14 mouse cellular contexts compared by ENCODE assay signal in genomic region chr4:135291841-135292240, GRCm38 (mm10). TPM values are rescaled to one million over a fixed set of nuclear protein-coding genes. Genes with fewer than 3 reads are reported as not detected.
DNase-seq lines count a peak whose midpoint lies in the region; ATAC-seq and TF ChIP-seq lines count a peak whose summit lies in the region.
"Had no signal": no experiment of that assay in that cellular context is flagged by ENCODE, and none has a peak within 500 bp of the region (broad histone marks: within the 10 kb centered on the region; RNA-seq: fewer than 3 reads in every experiment).

No protein-coding gene starts in this region.

- no peak overlapping the region for H3K4me3 ChIP-seq in heart, embryonic 11.5 days (ENCODE audit: low read depth, low read length)
- no peak overlapping the region for H3K4me3 ChIP-seq in liver, embryonic 11.5 days (ENCODE audit: low read depth, low read length)
- no peak overlapping the region for H3K4me3 ChIP-seq in liver, postnatal 0 days (ENCODE audit: low read depth, low read length)
- H3K4me3 ChIP-seq in liver, embryonic 13.5 days (replicated peaks), result no peak overlapping the region
- H3K4me3 ChIP-seq in stomach, postnatal 0 days (ENCODE audit: low read depth, low read length), result no peak overlapping the region
- H3K4me3 ChIP-seq: limb, embryonic 13.5 days had no signal

- H3K36me3 ChIP-seq in heart, embryonic 11.5 days (ENCODE audit: control insufficient read depth, insufficient read depth, low read length), result no peaks in the 10 kb centered on the region
- no peaks in the 10 kb centered on the region for H3K36me3 ChIP-seq in liver, embryonic 11.5 days (ENCODE audit: control insufficient read depth, insufficient read depth, low read length)
- H3K36me3 ChIP-seq in liver, postnatal 0 days (replicated peaks; ENCODE audit: insufficient read depth, low read length), result no peaks in the 10 kb centered on the region
- no peaks in the 10 kb centered on the region for H3K36me3 ChIP-seq in liver, embryonic 13.5 days
- H3K36me3 ChIP-seq in stomach, postnatal 0 days (ENCODE audit: control insufficient read depth, insufficient read depth, low read length), result no peaks in the 10 kb centered on the region
- H3K36me3 ChIP-seq: limb, embryonic 13.5 days had no signal

- WGBS in heart, embryonic 11.5 days (ENCODE audit: insufficient replicate concordance), result 15% methylated on average over 6 of the region's 6 CpGs
- WGBS in liver, embryonic 11.5 days, result 38% methylated on average over 6 of the region's 6 CpGs
- 58% methylated on average over 6 of the region's 6 CpGs for WGBS in liver, postnatal 0 days (ENCODE audit: insufficient replicate concordance)
- 42% methylated on average over 6 of the region's 6 CpGs for WGBS in liver, embryonic 13.5 days (ENCODE audit: insufficient replicate concordance)
- WGBS in stomach, postnatal 0 days, result 42% methylated on average over 6 of the region's 6 CpGs

- no peak overlapping the region; the same call in 1 of the 2 replicates for H3K9ac ChIP-seq in heart, embryonic 11.5 days (ENCODE audit: low read depth, low read length)
- H3K9ac ChIP-seq in liver, embryonic 11.5 days (ENCODE audit: low read depth, low read length), result no peak overlapping the region
- no peak overlapping the region for H3K9ac ChIP-seq in liver, postnatal 0 days (replicated peaks)
- H3K9ac ChIP-seq in liver, embryonic 13.5 days, result peak overlapping the region; percentile 65; the same call in 1 of the 2 replicates
- no peak overlapping the region for H3K9ac ChIP-seq in stomach, postnatal 0 days (ENCODE audit: low read length)
- H3K9ac ChIP-seq: hindbrain, embryonic 14.5 days; limb, embryonic 13.5 days had no signal

- DNase-seq in heart, postnatal 36 days, result no peak
- DNase-seq in liver, embryonic 11.5 days (ENCODE audit: low spot score), result no peak
- DNase-seq in liver, postnatal 0 days, result no peak
- DNase-seq in liver, embryonic 13.5 days, result no peak
- no peak for DNase-seq in stomach, postnatal 0 days (ENCODE audit: low spot score)
- DNase-seq in thymus, adult 18-20 months, result no peak
- DNase-seq in right cerebral cortex, postnatal 10 days (ENCODE audit: low spot score in 2 of 2), result no peak
- DNase-seq: cerebellum, postnatal 25 days; gastrocnemius, postnatal 25 days; thymus, postnatal 14 days had no signal

- no peak for TF ChIP-seq EP300 in liver, postnatal 0 days (IDR thresholded peaks at IDR 0.05; ENCODE audit: low read depth)
- no peak for TF ChIP-seq EP300 in stomach, postnatal 0 days (optimal IDR thresholded peaks at IDR 0.05)

- H3K4me1 ChIP-seq in heart, embryonic 11.5 days (ENCODE audit: control insufficient read depth, insufficient read depth, low read length), result peaks cover 21% of the 10 kb centered on the region
- peaks cover 37% of the 10 kb centered on the region for H3K4me1 ChIP-seq in liver, embryonic 11.5 days (replicated peaks; ENCODE audit: control insufficient read depth, insufficient read depth, low read length)
- H3K4me1 ChIP-seq in liver, postnatal 0 days (ENCODE audit: insufficient read depth), result peaks cover 39% of the 10 kb centered on the region
- peaks cover 60% of the 10 kb centered on the region for H3K4me1 ChIP-seq in liver, embryonic 13.5 days (replicated peaks)
- H3K4me1 ChIP-seq in stomach, postnatal 0 days (replicated peaks; ENCODE audit: control insufficient read depth, insufficient read depth), result peaks cover 5% of the 10 kb centered on the region; the same call in 1 of the 2 replicates

- no peaks in the 10 kb centered on the region for H3K9me3 ChIP-seq in heart, embryonic 11.5 days (replicated peaks; ENCODE audit: control insufficient read depth, low read length)
- H3K9me3 ChIP-seq in liver, embryonic 11.5 days (ENCODE audit: control insufficient read depth, low read length), result no peaks in the 10 kb centered on the region
- no peaks in the 10 kb centered on the region for H3K9me3 ChIP-seq in liver, postnatal 0 days (ENCODE audit: low read length)
- no peaks in the 10 kb centered on the region for H3K9me3 ChIP-seq in liver, embryonic 13.5 days (replicated peaks)
- H3K9me3 ChIP-seq in stomach, postnatal 0 days (ENCODE audit: control insufficient read depth, low read length), result no peaks in the 10 kb centered on the region
- H3K9me3 ChIP-seq: limb, embryonic 13.5 days had no signal

- peak overlapping the region; percentile 46; the same call in 1 of the 2 replicates for H3K27ac ChIP-seq in heart, embryonic 11.5 days (ENCODE audit: low read depth, low read length)
- peak overlapping the region; percentile 53; the same call in 1 of the 2 replicates for H3K27ac ChIP-seq in liver, embryonic 11.5 days (ENCODE audit: low read depth, low read length)
- H3K27ac ChIP-seq in liver, postnatal 0 days (ENCODE audit: low read depth), result no peak overlapping the region
- peak overlapping the region; percentile 81 for H3K27ac ChIP-seq in liver, embryonic 13.5 days
- H3K27ac ChIP-seq in stomach, postnatal 0 days (replicated peaks), result peak overlapping the region; percentile 0; the same call in 1 of the 2 replicates
- H3K27ac ChIP-seq: hindbrain, embryonic 14.5 days had no signal

- no peak overlapping the region for H3K4me2 ChIP-seq in heart, embryonic 11.5 days
- H3K4me2 ChIP-seq in liver, embryonic 11.5 days, result peak overlapping the region; percentile 56
- no peak overlapping the region; the same call in 1 of the 2 replicates for H3K4me2 ChIP-seq in liver, postnatal 0 days (ENCODE audit: low read depth, low read length)
- H3K4me2 ChIP-seq in liver, embryonic 13.5 days, result peak overlapping the region; percentile 66; the same call in 1 of the 2 replicates
- no peak overlapping the region for H3K4me2 ChIP-seq in stomach, postnatal 0 days (replicated peaks; ENCODE audit: low read depth)
- H3K4me2 ChIP-seq: hindbrain, embryonic 14.5 days had no signal

- no peak for TF ChIP-seq CTCF in liver, postnatal 0 days (IDR thresholded peaks at IDR 0.05; ENCODE audit: low read depth)
- TF ChIP-seq CTCF in stomach, postnatal 0 days (IDR thresholded peaks at IDR 0.05; ENCODE audit: low read depth), result no peak

- no peak for ATAC-seq in heart, embryonic 11.5 days (replicated peaks; ENCODE audit: insufficient number of reproducible peaks, low FRiP score, low TSS enrichment)
- ATAC-seq in liver, embryonic 11.5 days (replicated peaks; ENCODE audit: low FRiP score), result no peak
- no peak for ATAC-seq in liver, postnatal 0 days
- ATAC-seq in liver, embryonic 13.5 days (ENCODE audit: low read depth), result no peak
- ATAC-seq in stomach, postnatal 0 days (ENCODE audit: low FRiP score, low TSS enrichment), result no peak
- ATAC-seq: forebrain, embryonic 16.5 days had no signal

- no peaks in the 10 kb centered on the region for H3K27me3 ChIP-seq in heart, embryonic 11.5 days (ENCODE audit: control insufficient read depth, insufficient read depth, low read length)
- no peaks in the 10 kb centered on the region for H3K27me3 ChIP-seq in liver, embryonic 11.5 days (replicated peaks; ENCODE audit: control insufficient read depth, insufficient read depth, low read length)
- no peaks in the 10 kb centered on the region for H3K27me3 ChIP-seq in liver, postnatal 0 days (ENCODE audit: insufficient read depth, low read length)
- H3K27me3 ChIP-seq in liver, embryonic 13.5 days, result no peaks in the 10 kb centered on the region
- H3K27me3 ChIP-seq in stomach, postnatal 0 days (ENCODE audit: control insufficient read depth, insufficient read depth, low read length), result no peaks in the 10 kb centered on the region
- H3K27me3 ChIP-seq: limb, embryonic 13.5 days had no signal

- intact Hi-C loops in heart, postnatal 36 days (cut with DNase I), result no loop called here

RNA-seq across cellular contexts. Expression of gene Clic4, which starts 19.2 kb away (rescaled TPM):
- 156 and 251 TPM in 2 replicates for polyA plus RNA-seq in heart, embryonic 11.5 days (2014; fragmentation: Nextera tagmentation; extraction: Ambion mirVana)
- total RNA-seq in heart, postnatal 36 days (2021), result 100 to 1,000 TPM; 241 to 254 TPM
- polyA plus RNA-seq in liver, embryonic 11.5 days (2014; fragmentation: Nextera tagmentation; extraction: Ambion mirVana), result 149 and 176 TPM in 2 replicates
- 52.2 and 64.6 TPM in 2 replicates for polyA plus RNA-seq in liver, postnatal 0 days (2015; fragmentation: Nextera tagmentation; extraction: Ambion mirVana)
- 109 and 131 TPM in 2 replicates for polyA plus RNA-seq in liver, embryonic 13.5 days (2015; fragmentation: Nextera tagmentation; extraction: Ambion mirVana)
- 69.2 and 73.6 TPM in 2 replicates for polyA plus RNA-seq in stomach, postnatal 0 days (2015; fragmentation: Nextera tagmentation; extraction: Ambion mirVana)

Comparison
In these comparisons a context has a peak if more than half of its experiments do, and no peak if none do; other contexts are left out.
1. H3K4me2 ChIP-seq: peak in liver, embryonic 11.5 days (single experiment) and liver, embryonic 13.5 days (single experiment); none in heart, embryonic 11.5 days (single experiment), liver, postnatal 0 days (single experiment) and stomach, postnatal 0 days (single experiment).